Mouse (Mus musculus): ENCODE measurements around the gene Gm19402. TPM values are rescaled to one million over a fixed set of nuclear protein-coding genes. Genes with fewer than 3 reads are reported as not detected.

Gm19402 gene
- total RNA-seq, 2 experiments from 2014 or later = not detected

DNA sequence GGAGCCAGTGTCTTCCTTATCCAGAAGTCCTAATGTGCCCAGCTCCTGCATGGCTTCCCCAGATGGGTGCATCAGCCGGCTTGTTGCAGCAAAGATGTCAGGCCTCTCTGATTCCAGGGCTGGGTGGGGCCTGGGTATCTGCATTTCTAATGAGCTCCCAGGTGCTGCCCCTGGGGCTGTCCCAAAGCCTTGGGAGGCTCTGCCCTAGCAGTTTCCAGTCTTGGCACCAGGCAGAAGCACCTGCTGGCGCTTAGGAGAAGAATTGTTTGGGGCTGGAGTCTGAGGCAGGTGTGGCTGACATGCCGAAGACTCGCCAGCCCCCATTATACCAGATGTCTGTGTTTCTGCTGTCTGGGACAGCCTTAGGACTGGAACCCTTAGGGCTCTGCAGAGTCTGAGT lies 19.8 kb downstream of the Gm19402 start:
- DNase-seq = no peak
- intact Hi-C loops (cut with DNase I; ENCODE audit: low total_unique reads) = no loop called here

GRCm38 (mm10) chr10:77667402-77667801 lies 23.2 kb downstream of the Gm19402 start:
- no peak for DNase-seq

DNA sequence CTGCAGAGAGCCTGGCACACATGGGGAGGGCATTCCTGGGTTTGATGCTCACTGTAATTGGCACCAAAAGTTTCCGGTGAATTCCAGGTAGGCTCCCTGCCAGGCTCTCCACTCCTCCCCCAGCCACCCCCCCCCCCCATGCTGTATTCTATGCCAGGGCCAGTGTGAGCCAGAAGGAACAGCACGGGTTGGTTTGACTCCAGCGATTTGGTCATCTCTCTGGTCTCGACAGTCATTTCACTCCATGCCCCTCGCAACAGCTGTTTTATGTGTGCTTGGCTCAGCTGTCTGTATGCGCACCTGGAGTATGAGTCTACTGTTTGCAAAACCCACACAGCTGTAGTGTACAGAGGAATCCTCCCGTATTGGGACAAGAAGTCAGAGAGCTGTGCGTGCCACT lies 24.2 kb downstream of the Gm19402 start:
- intact Hi-C loops (cut with DNase I; ENCODE audit: low total_unique reads) = no loop called here
- DNase-seq = no peak

More at GRCm38 (mm10) chr10:77667402-77667801, 23.2 kb downstream of the Gm19402 start:
- intact Hi-C loops (cut with DNase I; ENCODE audit: low total_unique reads) = no loop called here

- intact Hi-C loops (cut with DNase I; ENCODE audit: low total_unique reads) = no loop called here
- no peak for DNase-seq
Observed at GRCm38 (mm10) chr10:77663949-77664665, 26.4 kb downstream of the Gm19402 start.

- intact Hi-C loops (cut with DNase I; ENCODE audit: low total_unique reads) = no loop called here
- no peak for DNase-seq
Observed at GRCm38 (mm10) chr10:77658286-77658994, 32.1 kb downstream of the Gm19402 start.

DNA sequence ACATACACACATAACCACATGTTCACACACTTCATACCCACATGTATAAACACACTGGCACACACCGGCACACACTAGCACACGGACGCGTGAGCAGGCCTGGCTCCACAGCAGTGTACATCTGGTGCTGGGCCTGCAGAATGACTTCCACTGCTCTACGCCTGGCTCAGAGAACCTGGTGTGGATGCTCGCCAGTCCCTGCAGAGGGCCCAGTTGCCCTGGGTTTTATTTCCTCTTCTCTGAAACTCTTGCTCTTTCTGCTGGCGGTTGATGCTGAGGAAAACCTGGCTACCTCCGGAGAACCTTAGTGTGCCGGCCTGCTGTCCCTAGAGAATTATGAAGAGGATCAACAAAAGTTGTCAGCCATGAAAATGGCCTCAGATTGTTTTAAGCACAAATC lies 38.5 kb downstream of the Gm19402 start:
- intact Hi-C loops (cut with DNase I; ENCODE audit: low total_unique reads) = no loop called here
- DNase-seq = no peak

DNA sequence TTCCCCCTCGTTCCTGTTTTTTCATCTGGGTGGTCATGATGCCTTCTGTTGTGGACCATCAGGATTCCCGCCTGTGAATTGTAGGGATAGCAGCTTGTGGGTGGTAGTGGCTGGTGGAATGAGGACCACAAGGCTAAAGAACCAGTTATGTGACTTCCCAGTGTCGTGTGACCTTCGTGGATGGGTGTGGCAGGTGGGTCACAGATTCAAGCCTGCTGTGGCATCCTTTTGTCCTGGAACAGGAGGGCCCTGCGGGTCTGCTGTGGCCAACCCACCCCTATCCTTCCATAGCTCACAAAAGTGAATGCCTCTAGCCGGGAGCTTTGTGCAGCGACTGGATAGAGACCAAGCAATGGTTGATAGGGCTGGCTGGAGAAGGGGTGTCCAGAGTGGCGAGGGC lies 42.7 kb downstream of the Gm19402 start:
- intact Hi-C loops (cut with DNase I; ENCODE audit: low total_unique reads) = no loop called here
- no peak for DNase-seq

- DNase-seq = no peak
- intact Hi-C loops (cut with DNase I; ENCODE audit: low total_unique reads) = no loop called here
Observed at GRCm38 (mm10) chr10:77647461-77647860, 43.1 kb downstream of the Gm19402 start.

DNA sequence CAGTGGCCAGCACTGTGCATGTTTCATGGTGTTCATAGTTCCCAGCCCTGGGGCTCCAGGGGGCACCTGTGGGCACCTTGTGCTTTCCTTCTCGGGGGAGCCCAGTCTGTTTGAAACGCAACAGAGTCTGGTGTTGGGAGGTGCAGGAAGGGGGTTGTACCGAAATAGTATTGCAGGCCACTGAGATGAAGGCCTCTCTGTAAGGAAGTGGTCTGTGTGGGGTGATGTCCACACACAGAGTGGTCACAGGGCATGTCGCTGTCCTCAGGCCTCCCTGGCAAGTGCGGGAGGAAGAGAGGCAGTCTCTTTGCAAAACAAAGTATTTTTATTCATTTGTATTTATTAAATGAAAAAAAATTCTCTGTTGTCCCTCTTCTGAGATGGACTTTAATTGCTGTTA lies 45.0 kb downstream of the Gm19402 start:
- no peak for DNase-seq
- intact Hi-C loops (cut with DNase I; ENCODE audit: low total_unique reads) = no loop called here

GRCm38 (mm10) chr10:77643160-77643559 lies 47.4 kb downstream of the Gm19402 start:
- no peak for DNase-seq
- intact Hi-C loops (cut with DNase I; ENCODE audit: low total_unique reads) = no loop called here

Small RNAs within 50 kb of the gene (microRNA-seq; reads per million reads assigned to microRNA genes)
- 7.0 to 36.0 reads per million in 2 experiments for gene Mir1930

Other genes with a start within 250 kb of the Gm19402 start
- 10 to 100 TPM in 1 of 2 experiments, 1 to 10 TPM in 1; 7.9 to 10.0 TPM for gene Fam207a, start 175.0 kb downstream of the Gm19402 start, total RNA-seq (2021)
- 1 to 10 TPM; 1.8 to 2.1 TPM for gene Itgb2, start 160.5 kb downstream of the Gm19402 start, total RNA-seq (2021)
- 10 to 100 TPM; 47.4 to 51.8 TPM for gene Pttg1ip, start 109.0 kb downstream of the Gm19402 start, total RNA-seq (2021)
- gene Sumo3, start 84.7 kb downstream of the Gm19402 start, total RNA-seq (2021) = 10 to 100 TPM; 41.9 to 46.5 TPM
- 10 to 100 TPM in 1 of 2 experiments, 1 to 10 TPM in 1; 5.8 to 10.3 TPM for gene Gm49325, start 84.6 kb downstream of the Gm19402 start, total RNA-seq (2021)
- gene Ube2g2, start 68.5 kb downstream of the Gm19402 start, total RNA-seq (2021) = 10 to 100 TPM; 79.8 to 84.4 TPM
- gene Tspear, start 4.2 kb downstream of the Gm19402 start, total RNA-seq (2021) = not detected
- gene Gm9508, start 6.5 kb upstream of the Gm19402 start, total RNA-seq (2021) = not detected
- gene Gm10272, start 15.9 kb upstream of the Gm19402 start, total RNA-seq (2021) = not detected
- not detected for gene Gm10024, start 20.7 kb upstream of the Gm19402 start, total RNA-seq (2021)
- gene Gm10142, start 25.1 kb upstream of the Gm19402 start, total RNA-seq (2021) = not detected
- not detected for gene Krtap12-1, start 29.8 kb upstream of the Gm19402 start, total RNA-seq (2021)
- gene Gm10100, start 35.7 kb upstream of the Gm19402 start, total RNA-seq (2021) = not detected
- not detected for gene Gm18596, start 51.9 kb upstream of the Gm19402 start, total RNA-seq (2021)
- not detected for gene Gm9736, start 60.6 kb upstream of the Gm19402 start, total RNA-seq (2021)
- not detected for gene Gm3233, start 68.9 kb upstream of the Gm19402 start, total RNA-seq (2021)
- gene Gm3238, start 80.6 kb upstream of the Gm19402 start, total RNA-seq (2021) = not detected
- gene Gm7138, start 86.2 kb upstream of the Gm19402 start, total RNA-seq (2021) = not detected
- not detected for gene Gm3250, start 91.8 kb upstream of the Gm19402 start, total RNA-seq (2021)
- gene Gm7137, start 97.4 kb upstream of the Gm19402 start, total RNA-seq (2021) = not detected
- not detected for gene Gm9639, start 104.3 kb upstream of the Gm19402 start, total RNA-seq (2021)
- gene Gm19668, start 108.4 kb upstream of the Gm19402 start, total RNA-seq (2021) = not detected
- not detected for gene Gm9507, start 121.1 kb upstream of the Gm19402 start, total RNA-seq (2021)
- gene Gm2696, start 123.9 kb upstream of the Gm19402 start, total RNA-seq (2021) = not detected
- not detected for gene Krtap10-4, start 136.3 kb upstream of the Gm19402 start, total RNA-seq (2021)
- gene Krtap10-10, start 145.2 kb upstream of the Gm19402 start, total RNA-seq (2021) = not detected
- not detected for gene Gm36176, start 156.0 kb upstream of the Gm19402 start, total RNA-seq (2021)
- gene Gm10318, start 162.1 kb upstream of the Gm19402 start, total RNA-seq (2021) = not detected
- not detected for gene Gm3285, start 171.2 kb upstream of the Gm19402 start, total RNA-seq (2021)
- under 1 TPM; 0.33 to 0.41 TPM for gene Lrrc3, start 211.8 kb upstream of the Gm19402 start, total RNA-seq (2021)

Measured in gastrocnemius, postnatal 14 days (tissue).